Mouse (Mus musculus): Measurements from ENCODE around the gene Efcab10. TPM values are rescaled to one million over a fixed set of nuclear protein-coding genes. Genes with fewer than 3 reads are reported as not detected.

Efcab10 gene
- polyA plus RNA-seq, 1 experiment from 2014 or later, result not detected

GRCm38 (mm10) chr12:33405398-33406026 is 10.9 kb downstream of the Efcab10 start:
- H3K4me1 ChIP-seq (ENCODE audit: control insufficient read depth, insufficient read depth, low read length), result peaks cover 2% of the 10 kb centered on the region; the same call in 1 of the 2 replicates
- DNase-seq (ENCODE audit: low spot score), result no peak
- H3K27me3 ChIP-seq (ENCODE audit: control insufficient read depth, insufficient read depth, low read length), result no peaks in the 10 kb centered on the region
- H3K9ac ChIP-seq (ENCODE audit: low read length), result no peak overlapping the region
- H3K36me3 ChIP-seq (ENCODE audit: control insufficient read depth, insufficient read depth, low read length), result no peaks in the 10 kb centered on the region
- WGBS, result 52% methylated on average over 6 of the region's 6 CpGs
- H3K4me2 ChIP-seq (ENCODE audit: low read depth), result no peak overlapping the region
- no peak for ATAC-seq (ENCODE audit: insufficient read depth, low FRiP score, low TSS enrichment)
- H3K9me3 ChIP-seq (ENCODE audit: control insufficient read depth, low read length), result no peaks in the 10 kb centered on the region
- no peak overlapping the region for H3K27ac ChIP-seq (ENCODE audit: low read depth, low read length)
- no peak overlapping the region for H3K4me3 ChIP-seq (ENCODE audit: low read depth, low read length)

GRCm38 (mm10) chr12:33411580-33412151 is 17.0 kb downstream of the Efcab10 start:
- H3K4me3 ChIP-seq (ENCODE audit: low read depth, low read length), result no peak overlapping the region
- WGBS, result 54% methylated on average over 6 of the region's 6 CpGs

DNA sequence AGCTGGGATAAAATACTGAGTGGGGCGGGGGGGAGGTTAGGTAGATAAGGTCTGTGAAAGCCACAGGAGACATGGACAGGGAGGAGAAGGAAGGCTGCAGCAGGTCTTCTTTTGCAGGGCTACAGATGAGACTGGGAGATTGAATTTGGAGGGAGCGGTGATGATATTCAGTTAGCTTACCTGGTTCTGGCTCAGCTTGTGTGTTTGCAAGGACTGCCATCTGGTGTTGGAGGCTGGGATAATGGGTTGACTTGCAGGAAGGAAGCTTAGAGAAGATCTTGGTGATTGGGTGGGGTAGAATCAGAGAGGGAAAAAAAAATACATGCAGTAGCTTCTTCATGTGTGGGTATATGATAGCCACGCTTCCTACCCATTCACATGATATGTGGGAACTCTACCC is 29.7 kb downstream of the Efcab10 start:
- H3K4me3 ChIP-seq (ENCODE audit: low read depth, low read length), result no peak overlapping the region
- no peaks in the 10 kb centered on the region for H3K4me1 ChIP-seq (ENCODE audit: control insufficient read depth, insufficient read depth, low read length)
- peak; percentile 39 for DNase-seq (ENCODE audit: low spot score)
- no peak overlapping the region for H3K27ac ChIP-seq (ENCODE audit: low read depth, low read length)
- whole genome bisulfite sequencing, result 43% methylated on average over 3 of the region's 3 CpGs
- H3K36me3 ChIP-seq (ENCODE audit: control insufficient read depth, insufficient read depth, low read length), result no peaks in the 10 kb centered on the region
- H3K27me3 ChIP-seq (ENCODE audit: control insufficient read depth, insufficient read depth, low read length), result no peaks in the 10 kb centered on the region
- H3K4me2 ChIP-seq (ENCODE audit: low read depth), result no peak overlapping the region
- H3K9ac ChIP-seq (ENCODE audit: low read length), result no peak overlapping the region
- H3K9me3 ChIP-seq (ENCODE audit: control insufficient read depth, low read length), result no peaks in the 10 kb centered on the region
- no peak for ATAC-seq (ENCODE audit: insufficient read depth, low FRiP score, low TSS enrichment)

More at GRCm38 (mm10) chr12:33411580-33412151, 17.0 kb downstream of the Efcab10 start:
- no peak overlapping the region for H3K4me2 ChIP-seq (ENCODE audit: low read depth)
- DNase-seq (ENCODE audit: low spot score) (no peak), ATAC-seq (ENCODE audit: insufficient read depth, low FRiP score, low TSS enrichment) (no peak)
- H3K36me3 ChIP-seq (ENCODE audit: control insufficient read depth, insufficient read depth, low read length), result no peaks in the 10 kb centered on the region
- H3K27ac ChIP-seq (ENCODE audit: low read depth, low read length), result no peak overlapping the region
- no peaks in the 10 kb centered on the region for H3K27me3 ChIP-seq (ENCODE audit: control insufficient read depth, insufficient read depth, low read length)
- no peaks in the 10 kb centered on the region for H3K9me3 ChIP-seq (ENCODE audit: control insufficient read depth, low read length)
- no peaks in the 10 kb centered on the region for H3K4me1 ChIP-seq (ENCODE audit: control insufficient read depth, insufficient read depth, low read length)
- no peak overlapping the region for H3K9ac ChIP-seq (ENCODE audit: low read length)

DNA sequence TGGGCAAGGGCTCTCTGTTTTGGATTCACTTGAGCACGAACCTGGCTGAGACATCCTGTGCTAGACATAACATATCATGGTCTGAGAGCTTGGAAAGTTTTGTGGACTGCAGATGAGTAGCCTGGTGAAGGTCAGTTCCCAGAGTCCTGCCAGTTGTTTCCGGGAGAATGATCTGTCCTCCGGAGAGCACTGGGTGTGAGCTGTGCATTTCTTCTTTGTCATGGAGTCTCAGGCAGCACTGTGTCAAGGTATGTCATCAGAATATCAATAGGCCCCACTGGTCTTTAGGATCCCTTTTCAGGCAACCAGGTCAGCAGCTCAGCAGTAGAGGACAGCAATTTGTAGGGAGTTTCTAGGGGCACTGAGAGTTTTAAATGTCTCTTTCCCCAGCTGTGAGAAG is 32.6 kb downstream of the Efcab10 start:
- no peak for ATAC-seq (ENCODE audit: insufficient read depth, low FRiP score, low TSS enrichment)

DNA sequence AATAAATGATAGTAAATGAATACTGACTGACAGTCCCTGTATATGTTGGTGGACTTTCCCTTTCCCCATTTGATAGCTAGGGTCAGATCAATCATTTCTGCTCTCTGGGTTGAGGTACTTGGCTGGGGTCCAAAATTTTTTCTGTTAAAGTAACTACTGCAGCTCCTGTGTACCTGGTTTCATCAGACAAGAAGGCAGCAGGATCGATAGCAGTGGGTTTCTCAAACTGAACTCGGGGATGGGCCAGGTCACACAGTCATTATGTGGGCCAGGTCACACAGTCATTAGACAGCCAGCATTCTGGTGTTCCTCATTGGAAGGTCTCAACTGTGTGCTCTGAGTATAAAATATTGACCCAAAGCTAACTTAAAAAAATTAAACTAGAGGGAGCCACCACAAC is 33.1 kb downstream of the Efcab10 start:
- no peaks in the 10 kb centered on the region for H3K36me3 ChIP-seq (ENCODE audit: control insufficient read depth, insufficient read depth, low read length)
- no peak overlapping the region for H3K27ac ChIP-seq (ENCODE audit: low read depth, low read length)
- WGBS, result 69% methylated on average over 2 of the region's 2 CpGs
- no peak for DNase-seq (ENCODE audit: low spot score)
- no peaks in the 10 kb centered on the region for H3K9me3 ChIP-seq (ENCODE audit: control insufficient read depth, low read length)
- no peaks in the 10 kb centered on the region for H3K27me3 ChIP-seq (ENCODE audit: control insufficient read depth, insufficient read depth, low read length)
- H3K4me1 ChIP-seq (ENCODE audit: control insufficient read depth, insufficient read depth, low read length), result peaks cover 4% of the 10 kb centered on the region; the same call in 1 of the 2 replicates
- ATAC-seq (ENCODE audit: insufficient read depth, low FRiP score, low TSS enrichment), result no peak
- no peak overlapping the region for H3K4me2 ChIP-seq (ENCODE audit: low read depth)
- no peak overlapping the region for H3K4me3 ChIP-seq (ENCODE audit: low read depth, low read length)
- H3K9ac ChIP-seq (ENCODE audit: low read length), result no peak overlapping the region

More for the DNA sequence above, 32.6 kb downstream of the Efcab10 start:
- Histone ChIP-seq H3K4me1 (ENCODE audit: control insufficient read depth, insufficient read depth, low read length) (peaks cover 4% of the 10 kb centered on the region; the same call in 1 of the 2 replicates), H3K4me2 (ENCODE audit: low read depth) (no peak overlapping the region), H3K27ac (ENCODE audit: low read depth, low read length) (no peak overlapping the region), H3K9ac (ENCODE audit: low read length) (no peak overlapping the region), H3K36me3 (ENCODE audit: control insufficient read depth, insufficient read depth, low read length) (no peaks in the 10 kb centered on the region), H3K9me3 (ENCODE audit: control insufficient read depth, low read length) (no peaks in the 10 kb centered on the region), H3K27me3 (ENCODE audit: control insufficient read depth, insufficient read depth, low read length) (no peaks in the 10 kb centered on the region), H3K4me3 (ENCODE audit: low read depth, low read length) (no peak overlapping the region)
- WGBS, result 31% methylated on average over 3 of the region's 3 CpGs
- DNase-seq (ENCODE audit: low spot score), result no peak

GRCm38 (mm10) chr12:33429387-33430160 is 34.9 kb downstream of the Efcab10 start, which contains the start of gene Twistnb:
Twistnb (plus strand) TSS chr12:33429635.
- Histone ChIP-seq H3K4me1 (ENCODE audit: control insufficient read depth, insufficient read depth, low read length) (peaks cover 4% of the 10 kb centered on the region; the same call in 1 of the 2 replicates), H3K9ac (ENCODE audit: low read length) (peak within 1 kb of the TSS; percentile 77), H3K36me3 (ENCODE audit: control insufficient read depth, insufficient read depth, low read length) (no peaks in the 10 kb centered on the region), H3K27ac (ENCODE audit: low read depth, low read length) (peak within 1 kb of the TSS; percentile 45), H3K9me3 (ENCODE audit: control insufficient read depth, low read length) (no peaks in the 10 kb centered on the region), H3K4me2 (ENCODE audit: low read depth) (peak within 1 kb of the TSS; percentile 62), H3K27me3 (ENCODE audit: control insufficient read depth, insufficient read depth, low read length) (no peaks in the 10 kb centered on the region), H3K4me3 (ENCODE audit: low read depth, low read length) (peak within 1 kb of the TSS; percentile 65)
- DNase-seq (ENCODE audit: low spot score) (peak; percentile 94), ATAC-seq (ENCODE audit: insufficient read depth, low FRiP score, low TSS enrichment) (peak; percentile 94)
- WGBS, result under 1% methylated on average over 59 of the region's 66 CpGs

DNA sequence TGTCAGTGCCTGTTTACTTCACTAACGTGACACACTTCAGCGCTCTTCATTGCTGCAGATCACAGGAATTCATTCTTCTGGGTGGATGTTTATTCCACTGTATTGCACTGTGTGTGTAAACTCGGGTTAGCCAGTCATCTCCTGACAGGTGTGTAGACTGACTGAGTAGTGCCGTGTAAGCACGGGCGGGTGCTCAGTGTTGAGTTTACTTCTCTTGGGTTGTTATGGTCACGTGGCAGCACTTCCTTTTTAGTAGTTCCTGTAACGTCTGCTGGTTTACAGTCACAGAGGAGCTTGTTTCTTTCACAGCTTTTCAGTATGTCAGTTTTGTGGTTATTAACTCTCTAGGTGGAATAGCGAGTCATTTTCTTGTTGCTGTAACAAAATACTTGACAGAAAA is 39.2 kb downstream of the Efcab10 start:
- H3K9me3 ChIP-seq (ENCODE audit: control insufficient read depth, low read length), result no peaks in the 10 kb centered on the region
- H3K9ac ChIP-seq (ENCODE audit: low read length), result no peak overlapping the region
- WGBS, result 89% methylated on average over 9 of the region's 9 CpGs
- H3K4me1 ChIP-seq (ENCODE audit: control insufficient read depth, insufficient read depth, low read length), result peaks cover 4% of the 10 kb centered on the region; the same call in 1 of the 2 replicates
- DNase-seq (ENCODE audit: low spot score) (no peak), ATAC-seq (ENCODE audit: insufficient read depth, low FRiP score, low TSS enrichment) (no peak)
- no peaks in the 10 kb centered on the region for H3K36me3 ChIP-seq (ENCODE audit: control insufficient read depth, insufficient read depth, low read length)
- H3K4me2 ChIP-seq (ENCODE audit: low read depth), result no peak overlapping the region
- no peaks in the 10 kb centered on the region for H3K27me3 ChIP-seq (ENCODE audit: control insufficient read depth, insufficient read depth, low read length)
- no peak overlapping the region for H3K4me3 ChIP-seq (ENCODE audit: low read depth, low read length)
- no peak overlapping the region for H3K27ac ChIP-seq (ENCODE audit: low read depth, low read length)

- H3K4me3 ChIP-seq (ENCODE audit: low read depth, low read length), result no peak overlapping the region
- H3K9ac ChIP-seq (ENCODE audit: low read length), result no peak overlapping the region
- H3K36me3 ChIP-seq (ENCODE audit: control insufficient read depth, insufficient read depth, low read length), result no peaks in the 10 kb centered on the region
- no peak for DNase-seq (ENCODE audit: low spot score)
- 97% methylated on average over 4 of the region's 4 CpGs for WGBS
- H3K4me1 ChIP-seq (ENCODE audit: control insufficient read depth, insufficient read depth, low read length), result peaks cover 4% of the 10 kb centered on the region; the same call in 1 of the 2 replicates
- H3K9me3 ChIP-seq (ENCODE audit: control insufficient read depth, low read length), result no peaks in the 10 kb centered on the region
- H3K4me2 ChIP-seq (ENCODE audit: low read depth), result no peak overlapping the region
- ATAC-seq (ENCODE audit: insufficient read depth, low FRiP score, low TSS enrichment), result no peak
- H3K27ac ChIP-seq (ENCODE audit: low read depth, low read length), result no peak overlapping the region
- H3K27me3 ChIP-seq (ENCODE audit: control insufficient read depth, insufficient read depth, low read length), result no peaks in the 10 kb centered on the region
Measured at GRCm38 (mm10) chr12:33434758-33435157, 40.1 kb downstream of the Efcab10 start.

Data from neural tube, embryonic 11.5 days (tissue).